Mouse (Mus musculus) liver, embryonic 14.5 days (tissue): ENCODE results near the gene Smpd1. TPM values are rescaled to one million over a fixed set of nuclear protein-coding genes. Genes with fewer than 3 reads are reported as not detected.

Experiments used
- ATAC-seq: fragments of 200-750 bp; cut with Nextera tagmentation; 2 replicates; pipeline ENCODE4 v1.8.0; 2017; ENCODE audit warnings: moderate number of reproducible peaks, mild to moderate bottlenecking, moderate library complexity; ENCODE audit not compliant: insufficient read depth
- DNase-seq, 3 experiments: peaks; one replicate each; pipeline ENCODE4 v3.0.0-alpha.2; 2012 to 2013; ENCODE audit warnings: low read depth in 3 of 3, low spot score in 3 of 3
- H3K27ac ChIP-seq: fragments of 300-500 bp; sonication (generic); 2 replicates; pipeline ENCODE4 v1.5.1; 2014; ENCODE audit warnings: moderate library complexity, mild to moderate bottlenecking, control low read depth, inconsistent platforms
- H3K27me3 ChIP-seq: fragments of 300-500 bp; sonication (generic); 2 replicates; pipeline ENCODE4 v1.6.1; 2014; ENCODE audit warnings: mild to moderate bottlenecking, low read length, moderate library complexity; ENCODE audit not compliant: control insufficient read depth, insufficient read depth
- H3K36me3 ChIP-seq: fragments of 300-500 bp; sonication (generic); replicated peaks from 2 replicates; pipeline ENCODE4 v1.6.1; 2014; ENCODE audit warnings: low read depth; ENCODE audit not compliant: control insufficient read depth, insufficient read depth
- H3K4me1 ChIP-seq, 2 experiments: fragments of 200-500 bp in 1 of 2; fragments of 300-500 bp in 1 of 2; sonication (generic) in 1 of 2; replicated peaks; 2 replicates each; pipeline ENCODE4 v1.6.1; 2012 to 2014; ENCODE audit warnings: antibody characterized with exemption in 1 of 2, inconsistent platforms in 1 of 2, low read length in 1 of 2; ENCODE audit not compliant: control insufficient read depth in 2 of 2, insufficient read depth in 2 of 2
- H3K4me2 ChIP-seq: fragments of 300-500 bp; sonication (generic); 2 replicates; pipeline ENCODE4 v1.6.1; 2014; ENCODE audit warnings: low read depth, mild to moderate bottlenecking, control low read depth, moderate library complexity
- H3K4me3 ChIP-seq, 2 experiments: fragments of 200-500 bp in 1 of 2; fragments of 300-500 bp in 1 of 2; sonication (generic) in 1 of 2; 2 replicates each; pipeline ENCODE4 v1.5.1; 2012 to 2014; ENCODE audit warnings: low read depth in 2 of 2, low read length in 2 of 2, mild to moderate bottlenecking in 2 of 2, control low read depth in 1 of 2, inconsistent platforms in 1 of 2, moderate library complexity in 1 of 2; ENCODE audit not compliant: insufficient read depth in 1 of 2
- H3K9ac ChIP-seq: fragments of 300-500 bp; sonication (generic); replicated peaks from 2 replicates; pipeline ENCODE4 v1.6.1; 2014; ENCODE audit warnings: mild to moderate bottlenecking, control low read depth, moderate library complexity
- H3K9me3 ChIP-seq: fragments of 300-500 bp; sonication (generic); 2 replicates; pipeline ENCODE4 v1.6.1; 2016; ENCODE audit warnings: low read length, mixed read lengths; ENCODE audit not compliant: control insufficient read depth
- CTCF ChIP-seq: IDR thresholded peaks from 2 replicates; pipeline ENCODE4 v1.5.1; 2016; ENCODE audit warnings: antibody characterized with exemption, low read depth, control low read depth
- EP300 ChIP-seq: IDR thresholded peaks from 2 replicates; pipeline ENCODE4 v1.6.1; 2016; ENCODE audit warnings: antibody characterized with exemption, low read depth
- WGBS: fragments of 180-500 bp; shearing (Covaris S2); extraction: QIAGEN DNeasy Blood & Tissue Kit; methylation state at CpG from one replicate; pipeline ENCODE4 v1.1.7; 2014; ENCODE audit not compliant: insufficient replicate concordance; 5-methylcytosine and 5-hydroxymethylcytosine counted together
- polyA plus RNA-seq, 2 experiments: library from polyadenylated mRNA; depleted of rRNA in 1 of 2; stranded (reverse) in 1 of 2; unstranded in 1 of 2; fragments of >200 nt; fragmentation: Nextera tagmentation in 1 of 2; extraction: Ambion mirVana in 1 of 2; gene quantifications; 2 replicates each; pipeline versions ENCODE4 v1.2.1 to v1.2.3; 2012 to 2014

Smpd1 gene
- polyA plus RNA-seq, 2 experiments = 9.3 to 22.3 TPM

GRCm38 (mm10) chr7:105576166-105576748 lies 22.1 kb downstream of the Smpd1 start:
- Histone ChIP-seq H3K9me3 (no peaks in the 10 kb centered on the region), H3K4me2 (no peak overlapping the region), H3K9ac (no peak overlapping the region), H3K36me3 (no peaks in the 10 kb centered on the region), H3K27me3 (no peaks in the 10 kb centered on the region; the same call in none of the 2 replicates), H3K4me3 (no peak overlapping the region), H3K27ac (no peak overlapping the region), H3K4me1 (no peaks in the 10 kb centered on the region)
- WGBS = 38% methylated on average over 3 of the region's 3 CpGs
- TF ChIP-seq EP300 = no peak
- no peak for TF ChIP-seq CTCF
- DNase-seq (no peak), ATAC-seq (no peak)

- Histone ChIP-seq H3K4me3 (no peak overlapping the region), H3K36me3 (no peaks in the 10 kb centered on the region), H3K4me1 (no peaks in the 10 kb centered on the region), H3K9ac (no peak overlapping the region), H3K27ac (no peak overlapping the region), H3K27me3 (no peaks in the 10 kb centered on the region; the same call in none of the 2 replicates), H3K9me3 (no peaks in the 10 kb centered on the region), H3K4me2 (no peak overlapping the region)
- DNase-seq (no peak), ATAC-seq (no peak)
- no peak for TF ChIP-seq EP300
- no peak for TF ChIP-seq CTCF
- 69% methylated on average over 6 of the region's 6 CpGs for WGBS
Measured at GRCm38 (mm10) chr7:105577377-105577871, 23.3 kb downstream of the Smpd1 start.

- ATAC-seq = no peak
- DNase-seq = no peak
- H3K4me1 ChIP-seq = no peaks in the 10 kb centered on the region
- H3K9ac ChIP-seq = no peak overlapping the region
- no peaks in the 10 kb centered on the region for H3K9me3 ChIP-seq
- H3K4me3 ChIP-seq = no peak overlapping the region
- TF ChIP-seq CTCF (no peak), EP300 (no peak)
- H3K4me2 ChIP-seq = no peak overlapping the region
- no peak overlapping the region for H3K27ac ChIP-seq
- WGBS = 49% methylated on average over 2 of the region's 2 CpGs
- no peaks in the 10 kb centered on the region for H3K36me3 ChIP-seq
- H3K27me3 ChIP-seq = no peaks in the 10 kb centered on the region; the same call in none of the 2 replicates
Measured at GRCm38 (mm10) chr7:105578481-105578880, 24.3 kb downstream of the Smpd1 start.

GRCm38 (mm10) chr7:105580627-105581089 lies 26.5 kb downstream of the Smpd1 start:
- H3K4me2 ChIP-seq = peak overlapping the region; percentile 63
- no peak overlapping the region for H3K27ac ChIP-seq
- ATAC-seq (no peak), DNase-seq (no peak)
- H3K9me3 ChIP-seq = no peaks in the 10 kb centered on the region
- no peak overlapping the region for H3K9ac ChIP-seq
- no peaks in the 10 kb centered on the region for H3K4me1 ChIP-seq
- no peaks in the 10 kb centered on the region; the same call in none of the 2 replicates for H3K27me3 ChIP-seq
- H3K36me3 ChIP-seq = no peaks in the 10 kb centered on the region
- H3K4me3 ChIP-seq = peak overlapping the region; percentile 55 to 71
- WGBS = 5% methylated on average over 17 of the region's 22 CpGs
- no peak for TF ChIP-seq EP300
- no peak for TF ChIP-seq CTCF

GRCm38 (mm10) chr7:105581094-105581703 lies 27.0 kb downstream of the Smpd1 start, which contains the start of gene Apbb1:
Gene Apbb1 (minus strand): TSS chr7:105581653.
- WGBS = 1% methylated on average over 40 of the region's 54 CpGs
- peak in 1 of 3 experiments; percentile 22 for DNase-seq
- Histone ChIP-seq H3K4me2 (peak within 1 kb of the TSS; percentile 63), H3K4me3 (peak within 1 kb of the TSS; percentile 55 to 71), H3K27ac (no peak within 1 kb of the TSS), H3K4me1 (no peaks in the 10 kb centered on the region), H3K9me3 (no peaks in the 10 kb centered on the region), H3K9ac (no peak within 1 kb of the TSS), H3K36me3 (no peaks in the 10 kb centered on the region), H3K27me3 (no peaks in the 10 kb centered on the region; the same call in none of the 2 replicates)
- TF ChIP-seq CTCF (no peak), EP300 (no peak)
- ATAC-seq = peak; percentile 86
